Mouse (Mus musculus) liver, embryonic 11.5 days (tissue): ENCODE measurements around the gene Hmcn1. TPM values are rescaled to one million over a fixed set of nuclear protein-coding genes. Genes with fewer than 3 reads are reported as not detected.

Source experiments
- ATAC-seq: fragments of 200-750 bp; cut with Nextera tagmentation; replicated peaks from 2 replicates; pipeline ENCODE4 v1.8.0; 2017; ENCODE audit warnings: moderate number of reproducible peaks, mild to moderate bottlenecking, moderate TSS enrichment, moderate library complexity; ENCODE audit not compliant: low FRiP score
- DNase-seq: peaks from one replicate; pipeline ENCODE4 v3.0.0-alpha.2; 2017; ENCODE audit warnings: low spot score
- H3K27ac ChIP-seq: fragments of 300-500 bp; sonication (generic); 2 replicates; pipeline ENCODE4 v1.5.1; 2014; ENCODE audit warnings: mild to moderate bottlenecking, low read depth, low read length, control low read depth
- H3K27me3 ChIP-seq: fragments of 300-500 bp; sonication (generic); replicated peaks from 2 replicates; pipeline ENCODE4 v1.6.1; 2014; ENCODE audit warnings: low read length, mixed read lengths; ENCODE audit not compliant: control insufficient read depth, insufficient read depth
- H3K36me3 ChIP-seq: fragments of 300-500 bp; sonication (generic); 2 replicates; pipeline ENCODE4 v1.6.1; 2014; ENCODE audit warnings: mild to moderate bottlenecking, low read length, moderate library complexity, mixed read lengths; ENCODE audit not compliant: control insufficient read depth, insufficient read depth
- H3K4me1 ChIP-seq: fragments of 300-500 bp; sonication (generic); replicated peaks from 2 replicates; pipeline ENCODE4 v1.6.1; 2014; ENCODE audit warnings: low read length, mixed read lengths; ENCODE audit not compliant: control insufficient read depth, insufficient read depth
- H3K4me2 ChIP-seq: fragments of 300-500 bp; sonication (generic); 2 replicates; pipeline ENCODE4 v1.6.1; 2014; ENCODE audit warnings: mild to moderate bottlenecking, control low read depth, moderate library complexity
- H3K4me3 ChIP-seq: fragments of 300-500 bp; sonication (generic); 2 replicates; pipeline ENCODE4 v1.5.1; 2014; ENCODE audit warnings: low read depth, low read length, control low read depth
- H3K9ac ChIP-seq: fragments of 300-500 bp; sonication (generic); 2 replicates; pipeline ENCODE4 v1.6.1; 2014; ENCODE audit warnings: low read depth, low read length, control low read depth
- H3K9me3 ChIP-seq: fragments of 300-500 bp; sonication (generic); 2 replicates; pipeline ENCODE4 v1.6.1; 2016; ENCODE audit warnings: low read length, inconsistent platforms, mixed read lengths; ENCODE audit not compliant: control insufficient read depth
- WGBS: fragments of 180-500 bp; shearing (Covaris S2); extraction: QIAGEN DNeasy Blood & Tissue Kit; methylation state at CpG from one replicate; pipeline ENCODE4 v1.1.7; 2014; 5-methylcytosine and 5-hydroxymethylcytosine counted together
- polyA plus RNA-seq: library from polyadenylated mRNA; unstranded; fragments of >200 nt; fragmentation: Nextera tagmentation; extraction: Ambion mirVana; gene quantifications from 2 replicates; pipeline ENCODE4 v1.2.1, GENCODE M21; 2014

The Hmcn1 gene
- 9.9 and 11.0 TPM in 2 replicates for polyA plus RNA-seq

- peak; percentile 79 for DNase-seq
- ATAC-seq: peak; percentile 74
- no peaks in the 10 kb centered on the region for H3K36me3 ChIP-seq
- peak within 1 kb of the TSS; percentile 85 for H3K4me2 ChIP-seq
- H3K4me3 ChIP-seq: peak within 1 kb of the TSS; percentile 58
- peak within 1 kb of the TSS; percentile 64 for H3K9ac ChIP-seq
- WGBS: under 1% methylated on average over 38 of the region's 38 CpGs
- H3K4me1 ChIP-seq: no peaks in the 10 kb centered on the region
- peaks cover 5% of the 10 kb centered on the region; the same call in 1 of the 2 replicates for H3K27me3 ChIP-seq
- H3K9me3 ChIP-seq: no peaks in the 10 kb centered on the region
- H3K27ac ChIP-seq: peak within 1 kb of the TSS; percentile 50
Measured at GRCm38 (mm10) chr1:150993162-150994064, at the start of gene Hmcn1. Gene Hmcn1 (minus strand): TSS chr1:150993435.

- peaks cover 5% of the 10 kb centered on the region for H3K4me1 ChIP-seq
- no peak overlapping the region; the same call in 1 of the 2 replicates for H3K27ac ChIP-seq
- no peaks in the 10 kb centered on the region for H3K9me3 ChIP-seq
- DNase-seq (no peak), ATAC-seq (peak; percentile 68)
- H3K4me2 ChIP-seq: peak overlapping the region; percentile 49
- 30% methylated on average over 18 of the region's 18 CpGs for WGBS
- peak overlapping the region; percentile 2; the same call in 1 of the 2 replicates for H3K4me3 ChIP-seq
- H3K36me3 ChIP-seq: no peaks in the 10 kb centered on the region
- H3K27me3 ChIP-seq: no peaks in the 10 kb centered on the region
- H3K9ac ChIP-seq: no peak overlapping the region
Measured at GRCm38 (mm10) chr1:151040945-151041649, 47.9 kb upstream of the Hmcn1 start.

GRCm38 (mm10) chr1:151040290-151040689, 47.1 kb upstream of the Hmcn1 start:
- DNase-seq (no peak), ATAC-seq (no peak)
- WGBS: 50% methylated on average over 7 of the region's 7 CpGs
- Histone ChIP-seq H3K9me3 (no peaks in the 10 kb centered on the region), H3K4me3 (0 out of 2 replicates have a peak overlapping the region, but pooled peaks have one; percentile 2), H3K4me2 (peak overlapping the region; percentile 49), H3K4me1 (peaks cover 5% of the 10 kb centered on the region), H3K27ac (0 out of 2 replicates have a peak overlapping the region, but pooled peaks have one; percentile 13), H3K36me3 (no peaks in the 10 kb centered on the region), H3K9ac (no peak overlapping the region), H3K27me3 (no peaks in the 10 kb centered on the region)

- ATAC-seq (no peak; the same call in 1 of the 2 replicates), DNase-seq (no peak)
- H3K9ac ChIP-seq: no peak overlapping the region
- H3K4me2 ChIP-seq: no peak overlapping the region
- no peak overlapping the region for H3K4me3 ChIP-seq
- H3K9me3 ChIP-seq: no peaks in the 10 kb centered on the region
- H3K27me3 ChIP-seq: no peaks in the 10 kb centered on the region
- H3K27ac ChIP-seq: no peak overlapping the region
- WGBS: 60% methylated on average over 4 of the region's 4 CpGs
- no peaks in the 10 kb centered on the region for H3K36me3 ChIP-seq
- H3K4me1 ChIP-seq: peaks cover 3% of the 10 kb centered on the region
Measured at GRCm38 (mm10) chr1:151039189-151039588, 46.0 kb upstream of the Hmcn1 start.

- 73% methylated on average over 8 of the region's 8 CpGs for WGBS
- Histone ChIP-seq H3K27me3 (no peaks in the 10 kb centered on the region), H3K27ac (no peak overlapping the region), H3K9ac (no peak overlapping the region), H3K4me2 (no peak overlapping the region), H3K4me3 (no peak overlapping the region), H3K9me3 (no peaks in the 10 kb centered on the region), H3K4me1 (peaks cover 3% of the 10 kb centered on the region), H3K36me3 (no peaks in the 10 kb centered on the region)
- no peak for ATAC-seq
- DNase-seq: no peak
Measured at GRCm38 (mm10) chr1:151038566-151038965, 45.3 kb upstream of the Hmcn1 start.

- Histone ChIP-seq H3K36me3 (no peaks in the 10 kb centered on the region), H3K27me3 (no peaks in the 10 kb centered on the region), H3K9me3 (no peaks in the 10 kb centered on the region), H3K4me1 (peaks cover 3% of the 10 kb centered on the region), H3K4me3 (no peak overlapping the region), H3K9ac (no peak overlapping the region), H3K27ac (no peak overlapping the region), H3K4me2 (no peak overlapping the region)
- WGBS: 71% methylated on average over 15 of the region's 15 CpGs
- ATAC-seq: no peak
- no peak for DNase-seq
Measured at GRCm38 (mm10) chr1:151036405-151036985, 43.3 kb upstream of the Hmcn1 start.

- H3K4me2 ChIP-seq: no peak overlapping the region
- WGBS: 68% methylated on average over 3 of the region's 3 CpGs
- H3K9me3 ChIP-seq: no peaks in the 10 kb centered on the region
- H3K4me3 ChIP-seq: no peak overlapping the region
- H3K27me3 ChIP-seq: no peaks in the 10 kb centered on the region
- no peak for DNase-seq
- peaks cover 3% of the 10 kb centered on the region for H3K4me1 ChIP-seq
- ATAC-seq: no peak
- H3K9ac ChIP-seq: no peak overlapping the region
- no peak overlapping the region for H3K27ac ChIP-seq
- no peaks in the 10 kb centered on the region for H3K36me3 ChIP-seq
Measured at GRCm38 (mm10) chr1:151035766-151036165, 42.5 kb upstream of the Hmcn1 start.

GRCm38 (mm10) chr1:151034993-151035592, 41.9 kb upstream of the Hmcn1 start:
- Histone ChIP-seq H3K4me2 (no peak overlapping the region), H3K27me3 (no peaks in the 10 kb centered on the region), H3K9ac (no peak overlapping the region), H3K4me1 (no peaks in the 10 kb centered on the region; the same call in 1 of the 2 replicates), H3K4me3 (no peak overlapping the region), H3K9me3 (no peaks in the 10 kb centered on the region), H3K27ac (no peak overlapping the region), H3K36me3 (no peaks in the 10 kb centered on the region)
- DNase-seq (peak; percentile 58), ATAC-seq (0 out of 2 replicates have a peak, but pooled peaks have one; percentile 49)
- WGBS: 2% methylated on average over 5 of the region's 5 CpGs
